In genomic region chr5:142420317-142420716, GRCm38 (mm10) we compare ENCODE assay signal across 15 mouse cellular contexts. TPM values are rescaled to one million over a fixed set of nuclear protein-coding genes. Genes with fewer than 3 reads are reported as not detected.
DNase-seq lines count a peak whose midpoint lies in the region; ATAC-seq and TF ChIP-seq lines count a peak whose summit lies in the region.
"Had no signal": no experiment of that assay in that cellular context is flagged by ENCODE, and none has a peak within 500 bp of the region (broad histone marks: within the 10 kb centered on the region; RNA-seq: fewer than 3 reads in every experiment).

No protein-coding gene starts in this region.

- ATAC-seq in frontal cortex, adult (ENCODE audit: low TSS enrichment) = peak; percentile 50
- ATAC-seq in heart, embryonic 11.5 days (replicated peaks; ENCODE audit: insufficient number of reproducible peaks, low FRiP score, low TSS enrichment) = no peak
- ATAC-seq: forebrain, embryonic 15.5 days; intestine, embryonic 16.5 days had no signal

- TF ChIP-seq CTCF in layer of hippocampus, adult 2 months (conservative IDR thresholded peaks at IDR 0.05) = no peak
- no peak for TF ChIP-seq CTCF in small intestine, adult 2 months (IDR thresholded peaks at IDR 0.05; ENCODE audit: extremely low read depth, insufficient read length, insufficient replicate concordance, low read depth, low read length)

- H3K9me3 ChIP-seq in heart, embryonic 11.5 days (replicated peaks; ENCODE audit: control insufficient read depth, low read length) = no peaks in the 10 kb centered on the region
- H3K9me3 ChIP-seq: embryonic facial prominence, embryonic 10.5 days; forebrain, embryonic 15.5 days; hindbrain, embryonic 15.5 days had no signal

- WGBS in heart, embryonic 11.5 days (ENCODE audit: insufficient replicate concordance) = 77% methylated on average over 4 of the region's 4 CpGs
- 77% methylated on average over 4 of the region's 4 CpGs for WGBS in small intestine, adult 2 months

- DNase-seq in frontal cortex, postnatal 10 days (ENCODE audit: low spot score in 2 of 2) = no peak
- DNase-seq in heart, adult 18-20 months = no peak
- DNase-seq in layer of hippocampus, adult 2 months (ENCODE audit: low spot score in 2 of 2) = no peak
- no peak for DNase-seq in layer of hippocampus, postnatal 14 days (ENCODE audit: low spot score in 2 of 2)
- DNase-seq: adrenal gland, postnatal 10 days; cerebellum, adult 18-20 months; gastrocnemius, postnatal 36 days; heart, postnatal 10 days had no signal

- H3K27ac ChIP-seq in heart, embryonic 11.5 days (ENCODE audit: low read depth, low read length) = peak overlapping the region; percentile 24; the same call in 1 of the 2 replicates
- peak overlapping the region; percentile 19; the same call in 1 of the 2 replicates for H3K27ac ChIP-seq in layer of hippocampus, adult 2 months
- H3K27ac ChIP-seq in small intestine, adult 2 months (ENCODE audit: insufficient read depth, low read depth, low read length) = peak overlapping the region; percentile 85; the same call in 1 of the 2 replicates
- H3K27ac ChIP-seq: embryonic facial prominence, embryonic 10.5 days; forebrain, embryonic 15.5 days; hindbrain, embryonic 15.5 days had no signal

- no peak overlapping the region for H3K4me2 ChIP-seq in heart, embryonic 11.5 days
- H3K4me2 ChIP-seq: forebrain, embryonic 15.5 days; hindbrain, embryonic 15.5 days had no signal

- H3K4me3 ChIP-seq in heart, embryonic 11.5 days (ENCODE audit: low read depth, low read length) = no peak overlapping the region
- no peak overlapping the region for H3K4me3 ChIP-seq in layer of hippocampus, adult 2 months
- no peak overlapping the region for H3K4me3 ChIP-seq in small intestine, adult 2 months (ENCODE audit: low read depth, low read length)
- H3K4me3 ChIP-seq: embryonic facial prominence, embryonic 10.5 days; forebrain, embryonic 15.5 days; hindbrain, embryonic 15.5 days had no signal

- no peak overlapping the region for H3K9ac ChIP-seq in heart, embryonic 11.5 days (ENCODE audit: low read depth, low read length)
- H3K9ac ChIP-seq: forebrain, embryonic 15.5 days; hindbrain, embryonic 15.5 days had no signal

- no peak for TF ChIP-seq POLR2A in small intestine, adult 2 months (IDR thresholded peaks at IDR 0.05; ENCODE audit: low read depth, low read length)

- H3K27me3 ChIP-seq in heart, embryonic 11.5 days (ENCODE audit: control insufficient read depth, insufficient read depth, low read length) = no peaks in the 10 kb centered on the region
- H3K27me3 ChIP-seq in small intestine, adult 2 months (ENCODE audit: control insufficient read depth, insufficient read depth, low read length) = no peaks in the 10 kb centered on the region
- H3K27me3 ChIP-seq: forebrain, embryonic 15.5 days; hindbrain, embryonic 15.5 days had no signal

- no peaks in the 10 kb centered on the region for H3K36me3 ChIP-seq in heart, embryonic 11.5 days (ENCODE audit: control insufficient read depth, insufficient read depth, low read length)
- H3K36me3 ChIP-seq in small intestine, adult 2 months (ENCODE audit: control insufficient read depth, insufficient read depth, low read length) = peaks cover 6% of the 10 kb centered on the region; the same call in 1 of the 2 replicates
- H3K36me3 ChIP-seq: forebrain, embryonic 15.5 days; hindbrain, embryonic 15.5 days had no signal

- H3K4me1 ChIP-seq in heart, embryonic 11.5 days (ENCODE audit: control insufficient read depth, insufficient read depth, low read length) = peaks cover 56% of the 10 kb centered on the region
- H3K4me1 ChIP-seq in small intestine, adult 2 months (ENCODE audit: control insufficient read depth, insufficient read depth, insufficient read length, low read length) = peaks cover 50% of the 10 kb centered on the region

RNA-seq across cellular contexts. Expression of gene Foxk1, which starts 19.0 kb away (rescaled TPM):
- 3.0 and 3.8 TPM in 2 replicates for polyA plus RNA-seq in heart, embryonic 11.5 days (2014; fragmentation: Nextera tagmentation; extraction: Ambion mirVana)
- total RNA-seq in heart, adult 18-20 months (2021) = 10 to 100 TPM; 15.7 to 15.9 TPM
- 10 to 100 TPM; 53.0 to 60.3 TPM for total RNA-seq in layer of hippocampus, adult 2 months (2021)
- total RNA-seq in layer of hippocampus, postnatal 14 days (2021) = 10 to 100 TPM; 37.9 to 39.7 TPM
- polyA plus RNA-seq in small intestine, adult 2 months (2012; rRNA removed) = 11.2 and 58.0 TPM in 2 replicates

RNA-seq across cellular contexts. Expression of gene Ap5z1, which starts 43.4 kb away (rescaled TPM):
- 6.4 and 8.1 TPM in 2 replicates for polyA plus RNA-seq in heart, embryonic 11.5 days (2014; fragmentation: Nextera tagmentation; extraction: Ambion mirVana)
- total RNA-seq in heart, adult 18-20 months (2021) = 1 to 10 TPM; 5.0 to 6.0 TPM
- total RNA-seq in layer of hippocampus, adult 2 months (2021) = 10 to 100 TPM; 24.4 to 31.3 TPM
- 10 to 100 TPM; 18.3 to 19.1 TPM for total RNA-seq in layer of hippocampus, postnatal 14 days (2021)
- polyA plus RNA-seq in small intestine, adult 2 months (2012; rRNA removed) = 15.0 and 37.6 TPM in 2 replicates

Comparison
In these comparisons a context has a peak if more than half of its experiments do, and no peak if none do; other contexts are left out.
1. H3K27ac ChIP-seq: peak in every context shown above with its lines; median percentile 85 in small intestine, adult 2 months; 24 in heart, embryonic 11.5 days; 19 in layer of hippocampus, adult 2 months.